Mouse (Mus musculus): Measurements from ENCODE around the gene Gm21188.
"Not testable (repeated sequence)": the region's sequence is repeated elsewhere in the genome, so short reads cannot be mapped to it uniquely, and the experiment has no call there.

Gene Gm21188

GRCm38 (mm10) chr13:120052085-120052484, at the start of gene Gm21188:
Gene Gm21188 (minus strand): TSS chr13:120052194.
- DNase-seq, result not testable (repeated sequence)

GRCm38 (mm10) chr13:120099327-120099726, 47.3 kb upstream of the Gm21188 start:
- not testable (repeated sequence) for DNase-seq

GRCm38 (mm10) chr13:120096938-120097256, 44.9 kb upstream of the Gm21188 start:
- not testable (repeated sequence) for DNase-seq

- DNase-seq, result not testable (repeated sequence)
Measured at GRCm38 (mm10) chr13:120096241-120096937, 44.4 kb upstream of the Gm21188 start.

- not testable (repeated sequence) for DNase-seq
Measured at GRCm38 (mm10) chr13:120092950-120093349, 41.0 kb upstream of the Gm21188 start.

- DNase-seq, result not testable (repeated sequence)
Measured at GRCm38 (mm10) chr13:120079644-120080043, 27.6 kb upstream of the Gm21188 start.

GRCm38 (mm10) chr13:120070878-120071277, 18.9 kb upstream of the Gm21188 start:
- not testable (repeated sequence) for DNase-seq

GRCm38 (mm10) chr13:120070012-120070598, 18.1 kb upstream of the Gm21188 start:
- not testable (repeated sequence) for DNase-seq

GRCm38 (mm10) chr13:120063439-120064089, 11.6 kb upstream of the Gm21188 start:
- not testable (repeated sequence) for DNase-seq

GRCm38 (mm10) chr13:120062903-120063302, 10.9 kb upstream of the Gm21188 start:
- not testable (repeated sequence) for DNase-seq

- DNase-seq, result not testable (repeated sequence)
Measured at GRCm38 (mm10) chr13:120048608-120049007, 3.4 kb downstream of the Gm21188 start.

GRCm38 (mm10) chr13:120048186-120048585, 3.8 kb downstream of the Gm21188 start:
- DNase-seq, result not testable (repeated sequence)

GRCm38 (mm10) chr13:120046422-120047209, 5.4 kb downstream of the Gm21188 start:
- DNase-seq, result not testable (repeated sequence)

GRCm38 (mm10) chr13:120041145-120041544, 10.8 kb downstream of the Gm21188 start:
- DNase-seq, result not testable (repeated sequence)

GRCm38 (mm10) chr13:120037881-120038280, 14.1 kb downstream of the Gm21188 start:
- DNase-seq, result not testable (repeated sequence)

GRCm38 (mm10) chr13:120036577-120037115, 15.3 kb downstream of the Gm21188 start:
- not testable (repeated sequence) for DNase-seq

GRCm38 (mm10) chr13:120035151-120035550, 16.8 kb downstream of the Gm21188 start:
- not testable (repeated sequence) for DNase-seq

GRCm38 (mm10) chr13:120034637-120035036, 17.4 kb downstream of the Gm21188 start:
- DNase-seq, result not testable (repeated sequence)

- DNase-seq, result not testable (repeated sequence)
Measured at GRCm38 (mm10) chr13:120033516-120034190, 18.3 kb downstream of the Gm21188 start.

- DNase-seq, result not testable (repeated sequence)
Measured at GRCm38 (mm10) chr13:120031676-120032075, 20.3 kb downstream of the Gm21188 start.

- DNase-seq, result not testable (repeated sequence)
Measured at GRCm38 (mm10) chr13:120027368-120027767, 24.6 kb downstream of the Gm21188 start.

- not testable (repeated sequence) for DNase-seq
Measured at GRCm38 (mm10) chr13:120026911-120027310, 25.1 kb downstream of the Gm21188 start, which contains the start of gene Gm36079. Gene Gm36079 (minus strand): TSS chr13:120027011.
